Mouse (Mus musculus): ENCODE data around the gene Plekhg5. TPM values are rescaled to one million over a fixed set of nuclear protein-coding genes. Genes with fewer than 3 reads are reported as not detected.

Plekhg5 gene
- polyA plus RNA-seq, 2 experiments, result 2.6 to 4.7 TPM

DNA sequence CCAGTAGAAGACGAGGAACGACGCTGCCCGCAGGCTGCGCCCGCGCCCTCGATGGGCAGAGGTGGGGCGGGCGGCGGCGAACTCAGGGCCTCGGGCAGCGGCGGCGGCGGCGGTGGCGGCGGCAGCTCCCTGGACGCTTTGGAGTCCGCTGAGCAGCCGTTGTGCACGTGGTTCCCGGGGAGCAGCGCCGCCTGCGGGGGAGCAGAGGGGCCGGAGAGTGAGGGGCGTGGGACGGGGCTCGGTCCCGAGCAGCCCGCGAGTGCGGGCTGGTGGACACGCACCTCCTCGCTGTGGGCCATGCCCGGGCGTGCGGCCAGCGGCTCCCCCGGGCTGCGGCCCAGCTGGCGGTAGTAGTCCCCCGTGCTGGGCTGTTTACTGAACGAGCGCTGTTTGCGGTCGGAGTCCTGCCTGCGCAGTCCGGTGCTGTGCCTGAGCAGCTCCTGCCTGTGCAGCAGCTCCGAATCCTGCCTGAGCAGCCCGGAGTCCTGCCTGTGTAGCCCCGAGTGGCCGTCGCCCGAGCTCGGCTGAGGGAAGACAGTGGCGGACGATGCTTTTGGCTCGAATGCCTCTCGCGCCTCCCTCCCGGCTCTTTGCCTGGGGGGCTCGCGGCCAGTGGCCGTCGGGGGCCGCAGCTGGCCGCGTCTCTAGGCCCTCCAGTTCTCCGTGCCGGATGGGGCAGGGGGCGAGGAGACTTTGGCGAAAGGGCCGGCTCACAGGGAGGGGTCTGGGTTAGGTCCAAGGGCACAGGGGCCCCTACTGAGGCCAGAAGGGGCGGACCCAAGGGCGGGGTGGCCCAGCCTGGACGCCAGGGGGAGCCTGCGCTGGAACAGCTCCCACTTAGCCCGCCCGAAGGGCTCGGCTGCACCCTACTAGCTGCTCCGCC lies 58.7 kb downstream of the Plekhg5 start:
- H3K4me3 ChIP-seq (ENCODE audit: insufficient read depth in 1 of 2, low read depth in 2 of 2, low read length in 2 of 2), result peak overlapping the region; percentile 7 to 45; a peak in 2 of 4 replicates
- TF ChIP-seq CTCF (IDR thresholded peaks at IDR 0.05; ENCODE audit: low read depth) (peak; percentile 59), EP300 (IDR thresholded peaks at IDR 0.05; ENCODE audit: low read depth) (no peak)
- H3K36me3 ChIP-seq (replicated peaks; ENCODE audit: control insufficient read depth, insufficient read depth, low read depth), result no peaks in the 10 kb centered on the region
- H3K27me3 ChIP-seq (ENCODE audit: control insufficient read depth, insufficient read depth, low read length), result peaks cover 85% of the 10 kb centered on the region
- H3K4me1 ChIP-seq (replicated peaks; ENCODE audit: control insufficient read depth in 2 of 2, insufficient read depth in 2 of 2, low read length in 1 of 2), result no peaks in the 10 kb centered on the region
- H3K4me2 ChIP-seq (ENCODE audit: low read depth), result peak overlapping the region; percentile 53
- WGBS (ENCODE audit: insufficient replicate concordance), result under 1% methylated on average over 84 of the region's 85 CpGs
- peak; percentile 56 for ATAC-seq (ENCODE audit: insufficient read depth)
- H3K27ac ChIP-seq, result no peak overlapping the region
- no peak for DNase-seq (ENCODE audit: low read depth in 3 of 3, low spot score in 3 of 3)
- H3K9ac ChIP-seq (replicated peaks), result no peak overlapping the region
- H3K9me3 ChIP-seq (ENCODE audit: control insufficient read depth, low read length), result no peaks in the 10 kb centered on the region

DNA sequence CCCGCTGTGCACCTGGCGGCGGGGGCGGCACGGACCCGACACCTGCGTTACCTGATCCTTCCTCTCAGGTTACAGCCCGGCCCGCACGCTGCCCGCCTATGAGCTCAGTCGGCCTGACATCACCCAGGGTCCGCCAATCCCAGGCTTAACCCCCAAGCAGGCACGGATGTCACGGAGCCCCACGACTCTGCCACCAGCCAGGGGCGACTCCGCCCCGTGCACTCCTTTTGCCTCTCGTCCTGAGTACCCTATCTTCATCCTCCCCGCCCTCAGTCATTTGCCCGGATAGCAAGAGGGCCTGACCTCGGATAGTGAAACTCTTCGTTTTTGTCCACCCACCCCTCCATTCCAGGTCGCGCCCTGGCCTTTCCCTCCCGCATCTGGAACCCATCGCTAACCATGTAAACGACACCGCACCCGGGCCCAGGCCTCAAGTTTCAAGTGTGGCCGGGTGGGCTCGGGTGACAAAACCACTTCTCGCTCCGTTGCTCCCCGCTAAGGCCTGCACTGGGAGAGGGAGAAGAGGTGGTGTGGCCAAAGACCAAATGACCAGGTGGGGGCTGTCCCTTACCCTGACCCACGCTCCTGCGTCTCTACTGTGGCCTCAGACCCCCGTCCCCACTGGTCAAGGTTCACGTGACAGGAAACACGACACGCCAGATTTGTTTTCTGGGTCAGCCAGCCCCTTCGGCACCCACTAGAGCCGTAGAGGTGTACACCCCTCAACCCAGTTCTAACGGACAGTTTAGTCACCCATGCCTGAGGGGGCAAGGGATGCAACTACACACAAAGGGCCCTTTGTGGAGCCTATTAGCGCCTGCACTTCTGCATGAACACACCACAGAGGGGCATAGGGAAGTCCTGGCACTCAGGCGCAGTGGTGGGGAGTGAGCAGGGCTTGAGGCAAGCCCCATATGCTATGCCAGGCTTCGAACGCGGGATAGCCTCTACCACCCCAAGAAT lies 59.8 kb downstream of the Plekhg5 start:
- ATAC-seq (ENCODE audit: insufficient read depth) (no peak), DNase-seq (ENCODE audit: low read depth in 3 of 3, low spot score in 3 of 3) (no peak)
- H3K4me3 ChIP-seq (ENCODE audit: insufficient read depth in 1 of 2, low read depth in 2 of 2, low read length in 2 of 2), result peak overlapping the region in 1 of 2 experiments; percentile 4; a peak in 1 of 4 replicates

GRCm38 (mm10) chr4:152132772-152133169 lies 60.5 kb downstream of the Plekhg5 start:
- no peak overlapping the region for H3K27ac ChIP-seq
- H3K36me3 ChIP-seq (replicated peaks; ENCODE audit: control insufficient read depth, insufficient read depth, low read depth), result no peaks in the 10 kb centered on the region
- no peaks in the 10 kb centered on the region for H3K9me3 ChIP-seq (ENCODE audit: control insufficient read depth, low read length)
- H3K4me2 ChIP-seq (ENCODE audit: low read depth), result no peak overlapping the region
- no peak for TF ChIP-seq CTCF (IDR thresholded peaks at IDR 0.05; ENCODE audit: low read depth)
- no peak for TF ChIP-seq EP300 (IDR thresholded peaks at IDR 0.05; ENCODE audit: low read depth)
- H3K4me3 ChIP-seq (ENCODE audit: insufficient read depth in 1 of 2, low read depth in 2 of 2, low read length in 2 of 2), result no peak overlapping the region
- H3K27me3 ChIP-seq (ENCODE audit: control insufficient read depth, insufficient read depth, low read length), result peaks cover 67% of the 10 kb centered on the region
- 33% methylated on average over 10 of the region's 10 CpGs for WGBS (ENCODE audit: insufficient replicate concordance)
- no peaks in the 10 kb centered on the region for H3K4me1 ChIP-seq (replicated peaks; ENCODE audit: control insufficient read depth in 2 of 2, insufficient read depth in 2 of 2, low read length in 1 of 2)
- no peak for DNase-seq (ENCODE audit: low read depth in 3 of 3, low spot score in 3 of 3)
- ATAC-seq (ENCODE audit: insufficient read depth), result no peak
- H3K9ac ChIP-seq (replicated peaks), result no peak overlapping the region

More for the DNA sequence above, 59.8 kb downstream of the Plekhg5 start:
- Histone ChIP-seq H3K9me3 (ENCODE audit: control insufficient read depth, low read length) (no peaks in the 10 kb centered on the region), H3K36me3 (replicated peaks; ENCODE audit: control insufficient read depth, insufficient read depth, low read depth) (no peaks in the 10 kb centered on the region), H3K27me3 (ENCODE audit: control insufficient read depth, insufficient read depth, low read length) (peaks cover 74% of the 10 kb centered on the region), H3K4me2 (ENCODE audit: low read depth) (peak overlapping the region; percentile 53), H3K4me1 (replicated peaks; ENCODE audit: control insufficient read depth in 2 of 2, insufficient read depth in 2 of 2, low read length in 1 of 2) (no peaks in the 10 kb centered on the region), H3K27ac (no peak overlapping the region), H3K9ac (replicated peaks) (no peak overlapping the region)
- WGBS (ENCODE audit: insufficient replicate concordance), result 7% methylated on average over 50 of the region's 50 CpGs
- TF ChIP-seq EP300 (IDR thresholded peaks at IDR 0.05; ENCODE audit: low read depth) (no peak), CTCF (IDR thresholded peaks at IDR 0.05; ENCODE audit: low read depth) (no peak)

DNA sequence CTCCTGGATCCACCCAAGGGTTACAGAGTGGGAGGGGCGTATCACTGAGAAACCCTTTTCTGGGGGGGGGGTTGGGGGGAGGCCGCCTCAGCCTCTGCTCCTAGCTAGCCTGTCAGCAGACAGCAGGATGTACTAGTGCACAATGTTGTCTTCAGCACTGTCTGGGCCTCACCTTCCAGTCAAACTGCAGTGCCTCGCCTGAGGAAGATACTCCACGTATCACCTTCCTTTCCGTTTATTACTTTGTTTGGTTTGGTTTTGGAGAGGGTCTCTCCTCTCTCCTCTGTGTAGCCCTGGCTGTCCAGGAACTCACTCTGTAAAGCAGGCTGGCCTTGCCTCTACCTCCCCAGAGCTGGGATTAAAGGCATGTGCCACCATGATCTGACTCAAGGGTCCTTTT lies 60.9 kb downstream of the Plekhg5 start:
- no peaks in the 10 kb centered on the region for H3K9me3 ChIP-seq (ENCODE audit: control insufficient read depth, low read length)
- H3K27me3 ChIP-seq (ENCODE audit: control insufficient read depth, insufficient read depth, low read length), result peaks cover 63% of the 10 kb centered on the region
- no peak for ATAC-seq (ENCODE audit: insufficient read depth)
- no peak for DNase-seq (ENCODE audit: low read depth in 3 of 3, low spot score in 3 of 3)
- H3K4me1 ChIP-seq (replicated peaks; ENCODE audit: control insufficient read depth in 2 of 2, insufficient read depth in 2 of 2, low read length in 1 of 2), result peaks cover 0 to under 1% of the 10 kb centered on the region in 2 experiments; a peak in 3 of 4 replicates
- TF ChIP-seq EP300 (IDR thresholded peaks at IDR 0.05; ENCODE audit: low read depth) (no peak), CTCF (IDR thresholded peaks at IDR 0.05; ENCODE audit: low read depth) (no peak)
- no peaks in the 10 kb centered on the region for H3K36me3 ChIP-seq (replicated peaks; ENCODE audit: control insufficient read depth, insufficient read depth, low read depth)
- no peak overlapping the region for H3K4me3 ChIP-seq (ENCODE audit: insufficient read depth in 1 of 2, low read depth in 2 of 2, low read length in 2 of 2)
- no peak overlapping the region for H3K27ac ChIP-seq
- no peak overlapping the region for H3K9ac ChIP-seq (replicated peaks)
- 41% methylated on average over 5 of the region's 5 CpGs for WGBS (ENCODE audit: insufficient replicate concordance)
- no peak overlapping the region for H3K4me2 ChIP-seq (ENCODE audit: low read depth)
